Mouse (Mus musculus): Measurements from ENCODE around the gene Dpp6.

DNA sequence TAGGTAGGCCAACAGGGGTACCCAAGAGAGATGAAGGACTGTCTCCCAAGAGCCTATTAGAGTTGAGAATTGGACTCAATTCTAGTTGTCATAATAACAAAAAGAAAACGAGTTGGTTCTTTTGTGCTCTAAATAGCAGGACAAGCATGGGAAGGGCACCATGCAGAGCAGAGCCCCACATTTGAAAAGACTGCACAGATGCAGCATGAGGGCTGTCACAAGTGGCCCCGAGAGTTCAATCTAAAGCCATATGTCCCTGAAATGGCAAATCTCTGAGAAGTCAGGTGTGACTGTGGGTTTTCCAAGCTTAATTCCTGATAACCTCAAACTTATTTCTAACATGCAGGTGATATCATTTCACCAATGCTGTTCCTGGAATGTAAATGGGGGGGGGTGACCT, 339.4 kb downstream of the Dpp6 start:
- TF ChIP-seq CTCF (IDR thresholded peaks at IDR 0.05; ENCODE audit: low read depth, low read length) (no peak), GATA1 (IDR thresholded peaks at IDR 0.05; ENCODE audit: borderline replicate concordance, low read length) (no peak), TAL1 (conservative IDR thresholded peaks at IDR 0.05; ENCODE audit: low read depth, low read length) (no peak)

Data from G1E (cell line).